Mouse (Mus musculus): ENCODE measurements around the gene Uhrf1bp1. TPM values are rescaled to one million over a fixed set of nuclear protein-coding genes. Genes with fewer than 3 reads are reported as not detected.

The Uhrf1bp1 gene
- polyA plus RNA-seq, 1 experiment from 2014 or later, result 5.9 TPM

GRCm38 (mm10) chr17:27907512-27908205 is 51.4 kb downstream of the Uhrf1bp1 start:
- WGBS, result under 1% methylated on average over 45 of the region's 45 CpGs
- H3K4me1 ChIP-seq (ENCODE audit: control insufficient read depth, insufficient read depth, low read length), result peaks cover 22% of the 10 kb centered on the region
- H3K36me3 ChIP-seq (ENCODE audit: control insufficient read depth, insufficient read depth, low read length), result peaks cover 8% of the 10 kb centered on the region

GRCm38 (mm10) chr17:27908206-27908887 is 52.1 kb downstream of the Uhrf1bp1 start:
- WGBS, result under 1% methylated on average over 12 of the region's 12 CpGs
- H3K4me2 ChIP-seq (ENCODE audit: low read depth, low read length), result peak overlapping the region; percentile 97
- peak overlapping the region; percentile 99 for H3K4me3 ChIP-seq (replicated peaks; ENCODE audit: low read length)
- no peaks in the 10 kb centered on the region for H3K27me3 ChIP-seq (ENCODE audit: control insufficient read depth, insufficient read depth, low read length)
- peaks cover 2% of the 10 kb centered on the region; the same call in 1 of the 2 replicates for H3K36me3 ChIP-seq (ENCODE audit: control insufficient read depth, insufficient read depth, low read length)
- peak overlapping the region; percentile 96 for H3K9ac ChIP-seq (ENCODE audit: low read length)
- no peaks in the 10 kb centered on the region for H3K9me3 ChIP-seq (replicated peaks; ENCODE audit: control insufficient read depth, low read length)
- peak overlapping the region; percentile 91 for H3K27ac ChIP-seq (ENCODE audit: low read length)
- H3K4me1 ChIP-seq (ENCODE audit: control insufficient read depth, insufficient read depth, low read length), result peaks cover 22% of the 10 kb centered on the region
- ATAC-seq (ENCODE audit: insufficient read depth, low FRiP score), result no peak

More at GRCm38 (mm10) chr17:27907512-27908205, 51.4 kb downstream of the Uhrf1bp1 start:
- H3K9ac ChIP-seq (ENCODE audit: low read length), result peak overlapping the region; percentile 96
- peak overlapping the region; percentile 99 for H3K4me3 ChIP-seq (replicated peaks; ENCODE audit: low read length)
- H3K4me2 ChIP-seq (ENCODE audit: low read depth, low read length), result peak overlapping the region; percentile 97
- no peaks in the 10 kb centered on the region for H3K9me3 ChIP-seq (replicated peaks; ENCODE audit: control insufficient read depth, low read length)
- peak; percentile 45; the same call in 1 of the 2 replicates for ATAC-seq (ENCODE audit: insufficient read depth, low FRiP score)
- H3K27ac ChIP-seq (ENCODE audit: low read length), result peak overlapping the region; percentile 56
- H3K27me3 ChIP-seq (ENCODE audit: control insufficient read depth, insufficient read depth, low read length), result no peaks in the 10 kb centered on the region

- no peaks in the 10 kb centered on the region for H3K27me3 ChIP-seq (ENCODE audit: control insufficient read depth, insufficient read depth, low read length)
- peak within 1 kb of the TSS; percentile 97 for H3K4me2 ChIP-seq (ENCODE audit: low read depth, low read length)
- ATAC-seq (ENCODE audit: insufficient read depth, low FRiP score), result peak; percentile 93
- peak within 1 kb of the TSS; percentile 91 for H3K27ac ChIP-seq (ENCODE audit: low read length)
- H3K36me3 ChIP-seq (ENCODE audit: control insufficient read depth, insufficient read depth, low read length), result no peaks in the 10 kb centered on the region
- H3K9ac ChIP-seq (ENCODE audit: low read length), result peak within 1 kb of the TSS; percentile 89
- H3K9me3 ChIP-seq (replicated peaks; ENCODE audit: control insufficient read depth, low read length), result no peaks in the 10 kb centered on the region
- peak within 1 kb of the TSS; percentile 99 for H3K4me3 ChIP-seq (replicated peaks; ENCODE audit: low read length)
- WGBS, result under 1% methylated on average over 75 of the region's 78 CpGs
- peaks cover 22% of the 10 kb centered on the region for H3K4me1 ChIP-seq (ENCODE audit: control insufficient read depth, insufficient read depth, low read length)
Observed at GRCm38 (mm10) chr17:27908888-27909621, 52.8 kb downstream of the Uhrf1bp1 start, which contains the start of gene Anks1. TSS of gene Anks1 (plus strand) at chr17:27909306.

DNA sequence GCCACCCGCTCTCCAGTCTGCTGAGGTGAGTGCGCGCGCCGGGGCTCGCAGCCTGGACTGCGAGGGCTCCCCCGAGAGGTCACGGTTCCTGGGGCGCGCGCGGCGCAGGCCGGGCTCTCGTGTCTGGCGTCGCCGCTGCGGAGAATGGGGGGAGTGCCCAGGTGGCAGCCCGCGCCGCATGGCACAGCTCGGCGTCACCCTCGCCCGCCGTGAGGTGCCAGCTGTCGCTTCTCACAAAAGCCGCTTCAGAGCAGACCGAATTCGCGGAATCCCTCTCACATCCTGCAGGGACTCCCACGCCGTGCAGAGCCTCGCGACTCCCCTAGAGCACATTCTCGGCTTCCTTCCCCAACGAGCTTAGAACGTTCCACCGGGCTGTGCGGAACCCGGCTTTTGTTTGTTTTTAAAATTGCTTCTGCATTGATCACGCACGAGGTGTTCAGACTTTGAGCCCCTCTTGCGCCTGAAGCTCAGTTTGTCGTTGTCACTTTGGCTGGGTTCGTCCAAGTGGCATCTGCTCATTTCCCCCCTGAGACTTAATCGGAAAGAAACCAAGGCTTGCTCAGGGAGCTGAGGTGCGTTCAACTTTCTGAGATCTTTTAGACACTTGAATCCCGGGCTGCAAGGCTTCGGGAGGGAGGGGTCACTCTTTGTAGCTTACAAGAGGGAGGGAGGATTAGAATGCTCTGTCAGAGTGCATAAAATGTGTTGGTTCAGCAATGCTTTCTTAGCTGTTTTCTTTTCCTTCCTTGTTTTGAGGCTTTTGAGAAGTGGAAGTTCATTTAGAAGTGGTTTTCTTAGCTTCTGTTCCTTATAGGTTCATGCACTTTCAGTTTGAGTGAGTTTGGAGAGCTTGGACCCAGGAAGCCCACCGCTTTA is 53.6 kb downstream of the Uhrf1bp1 start, which contains the start of gene Taf11:
Taf11 (minus strand) TSS at position 223 of the 879 bp plus-strand sequence.
- 1% methylated on average over 52 of the region's 53 CpGs for WGBS

GRCm38 (mm10) chr17:27911371-27911770 is 55.1 kb downstream of the Uhrf1bp1 start:
- no peak overlapping the region for H3K27ac ChIP-seq (ENCODE audit: low read length)
- no peaks in the 10 kb centered on the region for H3K36me3 ChIP-seq (ENCODE audit: control insufficient read depth, insufficient read depth, low read length)
- H3K9me3 ChIP-seq (replicated peaks; ENCODE audit: control insufficient read depth, low read length), result no peaks in the 10 kb centered on the region
- no peaks in the 10 kb centered on the region for H3K27me3 ChIP-seq (ENCODE audit: control insufficient read depth, insufficient read depth, low read length)
- no peak for ATAC-seq (ENCODE audit: insufficient read depth, low FRiP score)
- H3K4me3 ChIP-seq (replicated peaks; ENCODE audit: low read length), result no peak overlapping the region
- 89% methylated on average over 7 of the region's 7 CpGs for WGBS
- peaks cover 17% of the 10 kb centered on the region for H3K4me1 ChIP-seq (ENCODE audit: control insufficient read depth, insufficient read depth, low read length)
- peak overlapping the region; percentile 97; the same call in 1 of the 2 replicates for H3K4me2 ChIP-seq (ENCODE audit: low read depth, low read length)
- H3K9ac ChIP-seq (ENCODE audit: low read length), result no peak overlapping the region

More for the DNA sequence above, 53.6 kb downstream of the Uhrf1bp1 start, which contains the start of gene Taf11:
- H3K9me3 ChIP-seq (replicated peaks; ENCODE audit: control insufficient read depth, low read length), result no peaks in the 10 kb centered on the region
- no peaks in the 10 kb centered on the region for H3K27me3 ChIP-seq (ENCODE audit: control insufficient read depth, insufficient read depth, low read length)
- H3K4me3 ChIP-seq (replicated peaks; ENCODE audit: low read length), result peak within 1 kb of the TSS; percentile 99
- H3K27ac ChIP-seq (ENCODE audit: low read length), result peak within 1 kb of the TSS; percentile 91
- H3K4me2 ChIP-seq (ENCODE audit: low read depth, low read length), result peak within 1 kb of the TSS; percentile 97
- peak within 1 kb of the TSS; percentile 89 for H3K9ac ChIP-seq (ENCODE audit: low read length)
- no peaks in the 10 kb centered on the region for H3K36me3 ChIP-seq (ENCODE audit: control insufficient read depth, insufficient read depth, low read length)
- peaks cover 22% of the 10 kb centered on the region for H3K4me1 ChIP-seq (ENCODE audit: control insufficient read depth, insufficient read depth, low read length)
- ATAC-seq (ENCODE audit: insufficient read depth, low FRiP score), result peak; percentile 33

DNA sequence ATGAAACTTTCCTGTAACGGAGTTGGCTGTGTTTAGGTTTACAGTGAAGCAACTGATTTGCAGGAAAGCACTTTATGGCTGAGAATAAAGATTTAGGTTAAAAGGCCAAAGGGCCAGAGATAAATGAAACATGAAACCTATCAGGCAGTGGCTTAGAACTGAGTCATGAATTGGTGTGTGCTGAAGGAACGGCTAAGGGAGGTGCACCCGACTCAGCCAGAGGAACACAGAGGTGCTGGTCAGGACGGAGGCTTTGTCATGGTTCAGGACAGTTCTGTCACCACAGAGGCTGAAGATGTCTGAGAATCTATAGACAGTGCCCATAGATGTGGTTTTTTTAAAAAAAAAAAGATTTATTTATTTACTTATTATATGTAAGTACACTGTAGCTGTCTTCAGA is 58.5 kb downstream of the Uhrf1bp1 start:
- Histone ChIP-seq H3K4me3 (replicated peaks; ENCODE audit: low read length) (no peak overlapping the region), H3K4me1 (ENCODE audit: control insufficient read depth, insufficient read depth, low read length) (peaks cover 12% of the 10 kb centered on the region), H3K27ac (ENCODE audit: low read length) (no peak overlapping the region), H3K9ac (ENCODE audit: low read length) (no peak overlapping the region), H3K4me2 (ENCODE audit: low read depth, low read length) (no peak overlapping the region), H3K36me3 (ENCODE audit: control insufficient read depth, insufficient read depth, low read length) (no peaks in the 10 kb centered on the region), H3K9me3 (replicated peaks; ENCODE audit: control insufficient read depth, low read length) (no peaks in the 10 kb centered on the region), H3K27me3 (ENCODE audit: control insufficient read depth, insufficient read depth, low read length) (no peaks in the 10 kb centered on the region)
- no peak for ATAC-seq (ENCODE audit: insufficient read depth, low FRiP score)
- 65% methylated on average over 4 of the region's 4 CpGs for WGBS

- Histone ChIP-seq H3K4me2 (ENCODE audit: low read depth, low read length) (no peak overlapping the region), H3K36me3 (ENCODE audit: control insufficient read depth, insufficient read depth, low read length) (no peaks in the 10 kb centered on the region), H3K4me1 (ENCODE audit: control insufficient read depth, insufficient read depth, low read length) (peaks cover 11% of the 10 kb centered on the region), H3K27me3 (ENCODE audit: control insufficient read depth, insufficient read depth, low read length) (no peaks in the 10 kb centered on the region), H3K27ac (ENCODE audit: low read length) (peak overlapping the region; percentile 46), H3K9me3 (replicated peaks; ENCODE audit: control insufficient read depth, low read length) (no peaks in the 10 kb centered on the region), H3K9ac (ENCODE audit: low read length) (no peak overlapping the region), H3K4me3 (replicated peaks; ENCODE audit: low read length) (no peak overlapping the region)
- ATAC-seq (ENCODE audit: insufficient read depth, low FRiP score), result peak; percentile 72
- WGBS, result 44% methylated on average over 4 of the region's 4 CpGs
Observed at GRCm38 (mm10) chr17:27916366-27916765, 60.1 kb downstream of the Uhrf1bp1 start.

- Histone ChIP-seq H3K9me3 (replicated peaks; ENCODE audit: control insufficient read depth, low read length) (no peaks in the 10 kb centered on the region), H3K27ac (ENCODE audit: low read length) (peak overlapping the region; percentile 5; the same call in 1 of the 2 replicates), H3K4me3 (replicated peaks; ENCODE audit: low read length) (no peak overlapping the region), H3K9ac (ENCODE audit: low read length) (0 out of 2 replicates have a peak overlapping the region, but pooled peaks have one; percentile 0), H3K4me2 (ENCODE audit: low read depth, low read length) (no peak overlapping the region), H3K27me3 (ENCODE audit: control insufficient read depth, insufficient read depth, low read length) (no peaks in the 10 kb centered on the region), H3K4me1 (ENCODE audit: control insufficient read depth, insufficient read depth, low read length) (peaks cover 36% of the 10 kb centered on the region), H3K36me3 (ENCODE audit: control insufficient read depth, insufficient read depth, low read length) (no peaks in the 10 kb centered on the region)
- peak; percentile 15; the same call in 1 of the 2 replicates for ATAC-seq (ENCODE audit: insufficient read depth, low FRiP score)
- 56% methylated on average over 4 of the region's 4 CpGs for WGBS
Observed at GRCm38 (mm10) chr17:27920676-27921075, 64.4 kb downstream of the Uhrf1bp1 start.

All from stomach, embryonic 16.5 days (tissue).